Mouse (Mus musculus) left cerebral cortex, postnatal 36 days (tissue): ENCODE measurements around the gene Scmh1. TPM values are rescaled to one million over a fixed set of nuclear protein-coding genes. Genes with fewer than 3 reads are reported as not detected.

ENCODE experiments used
- DNase-seq, 2 experiments: peaks; one replicate each; pipeline ENCODE4 v3.0.0; 2021 to 2022; ENCODE audit warnings: low spot score in 2 of 2, mixed read lengths in 1 of 2
- intact Hi-C: fragments of 180-260 bp; cut with DNase I; formaldehyde crosslinking; loops from one replicate; pipeline ENCODE4 v1.15.1; 2025
- total RNA-seq, 2 experiments: library from RNA; stranded (reverse); gene quantifications; 2 replicates each; pipeline ENCODE4 v1.2.3; 2021

The Scmh1 gene
- total RNA-seq = 10 to 100 TPM; 83.6 to 96.1 TPM

DNA sequence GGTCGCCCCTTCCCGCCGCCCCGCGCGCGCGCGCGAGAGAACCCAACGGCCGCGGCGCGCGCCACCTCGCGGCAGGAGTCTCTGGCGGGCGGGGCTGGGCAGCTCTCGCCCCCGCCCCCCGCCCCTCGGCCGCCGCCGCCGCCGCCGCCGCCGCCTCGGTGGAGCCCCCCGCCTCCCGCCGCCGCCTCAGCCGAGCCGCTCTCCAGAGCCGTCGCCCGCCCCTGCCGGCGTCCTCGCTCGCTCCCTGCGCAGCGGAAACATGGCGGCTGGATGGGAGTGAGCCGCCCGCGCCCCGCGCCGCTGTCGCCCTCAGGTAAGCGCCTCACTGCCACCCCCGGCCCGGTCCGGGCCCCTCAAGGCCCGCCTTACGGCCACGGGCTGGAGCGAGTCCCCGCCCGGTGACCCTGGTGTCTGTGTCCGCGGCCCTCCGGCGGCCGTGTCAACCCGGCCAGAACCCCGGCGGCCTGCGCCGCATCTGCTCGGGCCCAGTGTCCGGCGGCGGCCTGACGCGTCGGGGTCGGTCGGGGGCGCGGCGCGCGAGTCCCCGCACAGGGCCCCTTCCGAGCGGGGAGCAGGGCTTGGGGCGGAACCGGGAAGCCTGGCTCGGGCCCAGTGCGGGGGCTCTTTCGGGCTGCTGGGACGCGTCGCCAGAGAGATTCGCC is at the start of gene Scmh1:
TSS of gene Scmh1 (plus strand) at position 138 of the 662 bp plus-strand sequence.
- intact Hi-C loops = no loop called here
- peak; percentile 69 to 80 for DNase-seq

GRCm38 (mm10) chr4:120360011-120360521 is 45.0 kb upstream of the Scmh1 start:
- intact Hi-C loops = no loop called here
- DNase-seq = no peak

- intact Hi-C loops = loop anchor here (5.0 kb wide), 1 partner anchor 77 kb away; the partner anchor contains the start of gene Foxo6
- DNase-seq = peak; percentile 50 to 53
These were observed 40.4 kb upstream of the Scmh1 start for GRCm38 (mm10) chr4:120364729-120365128.

- intact Hi-C loops = loop anchor here (5.0 kb wide), 1 partner anchor 78 kb away; the partner anchor contains the start of gene Foxo6
- peak in 1 of 2 experiments; percentile 38 for DNase-seq
These were observed 39.6 kb upstream of the Scmh1 start for GRCm38 (mm10) chr4:120365456-120365855.

- intact Hi-C loops = loop anchor here (2.0 to 5.0 kb wide), 2 partner anchors 81 to 141 kb away; partner anchors contain the start of gene Foxo6
- no peak for DNase-seq
These were observed 37.0 kb upstream of the Scmh1 start for GRCm38 (mm10) chr4:120368031-120368430.

DNA sequence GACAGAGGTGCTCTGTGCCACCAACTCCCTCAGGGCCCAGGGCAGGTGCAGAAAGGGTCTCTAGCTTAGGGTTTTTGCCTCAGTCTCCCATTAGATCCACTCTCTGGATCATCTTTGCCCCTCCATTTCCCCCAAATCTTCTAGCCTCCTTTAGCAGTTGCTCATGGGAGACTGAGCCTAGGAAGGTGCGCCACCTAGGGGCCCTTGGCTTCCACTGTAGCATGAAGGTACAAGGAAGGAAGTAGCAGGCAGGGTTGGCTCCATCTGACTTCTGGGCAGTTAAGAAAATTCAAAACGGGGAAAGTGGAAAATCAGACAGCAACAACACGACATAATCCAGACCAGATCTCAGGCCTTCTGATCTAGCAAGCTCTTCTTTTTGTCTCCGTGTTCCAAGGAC is 36.4 kb upstream of the Scmh1 start:
- intact Hi-C loops = loop anchor here (2.0 to 5.0 kb wide), 2 partner anchors 81 to 142 kb away; partner anchors contain the start of gene Foxo6
- peak; percentile 58 to 67 for DNase-seq

- intact Hi-C loops = loop anchor here (2.0 to 5.0 kb wide), 2 partner anchors 82 to 142 kb away; partner anchors contain the start of gene Foxo6
These were observed 35.9 kb upstream of the Scmh1 start for GRCm38 (mm10) chr4:120369156-120369555.

DNA sequence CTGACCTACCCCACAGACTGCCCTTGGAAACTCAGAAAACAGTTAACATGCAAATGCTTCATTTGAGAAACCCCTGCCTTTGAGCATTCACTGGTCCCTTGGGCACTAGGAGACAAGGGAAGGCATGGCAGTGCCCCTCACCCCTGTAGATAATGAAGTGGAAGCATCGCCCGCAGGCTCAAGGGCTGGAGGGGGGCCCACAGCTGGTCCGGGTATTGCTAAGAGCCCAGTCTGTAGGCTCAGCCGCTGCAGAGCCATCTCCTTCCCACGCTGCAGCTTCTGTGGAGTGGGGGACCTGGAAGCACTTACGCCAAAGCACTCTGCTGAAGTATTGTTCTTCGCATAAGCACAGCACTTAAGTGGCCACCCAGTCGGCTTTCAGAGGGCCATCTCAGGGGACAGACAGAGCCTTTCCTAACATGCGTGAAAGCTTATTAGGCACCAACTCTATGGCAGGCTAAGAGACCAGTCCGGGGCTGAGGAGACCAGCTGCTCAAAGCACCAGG is 35.2 kb upstream of the Scmh1 start:
- peak in 1 of 2 experiments; percentile 21 for DNase-seq
- intact Hi-C loops = loop anchor here (2.0 to 5.0 kb wide), 3 partner anchors 48 to 143 kb away; partner anchors contain the start of gene Foxo6

More at GRCm38 (mm10) chr4:120369156-120369555, 35.9 kb upstream of the Scmh1 start:
- no peak for DNase-seq

DNA sequence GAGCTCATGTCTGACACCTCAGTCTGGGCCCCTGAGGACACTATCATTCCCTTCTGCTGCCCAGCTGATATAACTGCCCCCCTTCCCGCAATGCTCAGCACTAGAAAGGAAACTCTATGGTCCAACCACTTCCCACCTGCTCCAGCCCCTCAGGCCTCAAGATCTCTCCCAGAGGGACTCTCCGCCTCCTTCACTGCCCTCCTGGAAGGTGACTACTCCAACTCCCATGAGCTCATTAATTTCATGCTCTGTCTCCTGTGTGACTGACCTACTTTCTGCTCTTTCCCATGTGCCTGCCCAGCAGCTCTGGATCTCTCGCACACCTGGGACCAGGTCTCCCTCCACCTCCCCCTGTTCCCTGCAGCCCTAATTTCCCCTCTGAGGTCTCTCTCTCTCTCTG is 32.2 kb upstream of the Scmh1 start:
- intact Hi-C loops = loop anchor here (5.0 kb wide), 1 partner anchor 51 kb away; no protein-coding TSS in a partner anchor

DNA sequence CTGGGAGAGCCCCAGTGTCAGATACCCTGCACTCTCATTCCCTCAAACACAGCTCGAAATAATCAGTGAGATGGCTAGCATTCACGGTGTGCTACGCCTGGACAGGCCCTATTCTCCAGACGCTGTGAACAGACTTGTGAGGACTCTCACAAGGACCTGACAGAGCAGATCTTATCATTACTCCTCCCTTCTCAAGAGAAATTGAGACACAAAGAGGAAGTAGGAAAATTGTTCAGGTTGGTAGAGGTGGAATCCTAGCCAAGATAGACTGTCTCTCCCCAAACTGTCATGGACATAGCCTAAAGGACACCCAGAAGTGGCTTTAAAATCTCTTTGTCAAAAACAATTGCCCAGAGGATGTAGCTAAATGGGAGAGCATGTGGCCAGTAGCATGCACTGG is 31.3 kb upstream of the Scmh1 start:
- DNase-seq = no peak
- intact Hi-C loops = loop anchor here (5.0 kb wide), 1 partner anchor 52 kb away; no protein-coding TSS in a partner anchor

More for the DNA sequence above, 32.2 kb upstream of the Scmh1 start:
- DNase-seq = no peak

- DNase-seq = peak; percentile 66 to 68
- intact Hi-C loops = loop anchor here (2.0 kb wide), 1 partner anchor 156 kb away; no protein-coding TSS in a partner anchor
These were observed 24.2 kb upstream of the Scmh1 start for GRCm38 (mm10) chr4:120380811-120381391.

- intact Hi-C loops = no loop called here
- no peak for DNase-seq
These were observed 19.6 kb upstream of the Scmh1 start for GRCm38 (mm10) chr4:120385496-120385895.

- no peak for DNase-seq
- intact Hi-C loops = no loop called here
These were observed 17.6 kb upstream of the Scmh1 start for GRCm38 (mm10) chr4:120387496-120387895.

- DNase-seq = no peak
- intact Hi-C loops = no loop called here
These were observed 17.1 kb upstream of the Scmh1 start for GRCm38 (mm10) chr4:120387968-120388367.

DNA sequence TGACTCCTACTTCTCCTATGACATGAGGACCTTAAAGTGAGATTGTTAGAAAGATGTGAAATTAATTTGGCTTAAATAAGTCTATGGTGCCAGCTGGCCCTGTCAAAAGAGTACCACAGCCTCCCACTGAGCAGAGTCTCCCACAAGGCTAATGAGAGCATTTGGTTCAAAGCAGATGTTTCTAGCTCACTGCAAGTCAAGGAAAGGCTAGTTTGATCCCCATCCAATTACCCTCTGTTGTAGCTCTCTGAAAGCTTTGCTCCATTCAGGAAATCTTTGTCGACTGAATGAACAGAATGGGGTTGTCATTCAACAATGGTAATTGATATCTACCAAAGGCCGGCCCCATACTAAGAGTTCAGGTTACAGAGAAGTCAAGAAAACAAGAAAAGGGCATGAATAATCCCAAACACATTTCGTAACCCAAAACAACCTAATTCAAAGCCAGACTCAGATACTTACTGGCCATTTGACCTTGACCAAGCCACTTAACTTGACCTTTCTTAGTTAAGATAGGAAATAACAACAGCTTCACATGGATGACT is 16.0 kb upstream of the Scmh1 start:
- intact Hi-C loops = no loop called here
- no peak for DNase-seq

GRCm38 (mm10) chr4:120389546-120389945 is 15.5 kb upstream of the Scmh1 start:
- intact Hi-C loops = no loop called here

GRCm38 (mm10) chr4:120391591-120391990 is 13.5 kb upstream of the Scmh1 start:
- intact Hi-C loops = no loop called here
- DNase-seq = no peak

More at GRCm38 (mm10) chr4:120389546-120389945, 15.5 kb upstream of the Scmh1 start:
- DNase-seq = no peak

- DNase-seq = no peak
- intact Hi-C loops = no loop called here
These were observed 12.7 kb upstream of the Scmh1 start for GRCm38 (mm10) chr4:120392341-120392740.

DNA sequence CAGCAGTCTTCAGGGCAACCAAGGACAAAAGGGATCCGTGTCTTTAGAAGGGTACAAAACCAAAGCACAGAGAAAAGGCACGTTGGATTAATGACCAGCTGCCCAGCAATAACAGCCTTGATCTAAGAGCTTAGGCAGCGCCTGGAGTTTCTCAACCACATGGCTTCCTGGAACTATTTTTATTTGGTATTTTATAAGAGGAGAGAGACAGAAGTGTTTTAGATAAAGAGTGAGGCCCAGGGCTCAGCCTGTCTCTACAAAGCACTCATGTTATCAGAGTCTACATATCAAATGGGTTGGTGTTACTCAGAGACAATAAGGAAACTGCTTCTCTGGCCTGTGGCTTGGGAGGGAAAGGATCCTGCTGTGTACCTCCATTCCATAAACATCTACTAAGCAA is 12.3 kb upstream of the Scmh1 start:
- DNase-seq = no peak
- intact Hi-C loops = no loop called here

DNA sequence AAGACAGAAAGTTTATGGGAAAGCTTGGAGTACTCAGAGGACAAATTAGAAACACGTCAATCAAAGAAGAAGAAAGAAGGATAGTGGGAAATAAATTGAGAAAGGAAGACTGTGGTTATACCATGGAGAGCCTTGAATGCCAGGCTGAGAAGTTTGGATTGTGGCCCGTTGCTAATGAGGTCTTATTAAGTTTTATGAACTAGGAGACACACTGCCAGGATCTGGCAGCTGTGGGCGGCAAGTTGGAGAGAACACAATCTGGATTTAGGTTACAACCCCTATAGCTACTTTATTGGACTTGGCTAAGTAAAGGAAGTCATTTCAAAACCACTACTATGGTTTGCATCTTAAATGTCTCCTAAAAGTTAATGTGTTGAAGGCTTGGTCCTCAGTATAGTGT is 4.8 kb upstream of the Scmh1 start:
- DNase-seq = no peak
- intact Hi-C loops = no loop called here
